Mouse (Mus musculus) olfactory bulb, adult 2 months (tissue): Measurements from ENCODE around the gene Gm27029.

Experiments used
- CTCF ChIP-seq: fragments of 200-500 bp; IDR thresholded peaks from 2 replicates; pipeline ENCODE4 v1.5.1; 2012; ENCODE audit warnings: low read depth, mild to moderate bottlenecking, low read length, moderate library complexity; ENCODE audit not compliant: insufficient read depth
- POLR2A ChIP-seq: fragments of 200-500 bp; IDR thresholded peaks from 2 replicates; pipeline ENCODE4 v1.6.1; 2012; ENCODE audit warnings: mild to moderate bottlenecking, low read depth, low read length, moderate library complexity; ENCODE audit not compliant: insufficient read depth

- TF ChIP-seq CTCF (no peak), POLR2A (no peak)
Measured at GRCm38 (mm10) chr11:101451536-101451935, 26.9 kb upstream of the Gm27029 start.
